Comparison of ENCODE assay signal across 14 mouse cellular contexts in genomic region chr2:26356678-26357077, GRCm38 (mm10). TPM values are rescaled to one million over a fixed set of nuclear protein-coding genes. Genes with fewer than 3 reads are reported as not detected.
A peak's percentile ranks its signal among the peaks of the same experiment; 100 is the strongest.
DNase-seq lines count a peak whose midpoint lies in the region.
"Had no signal": no experiment of that assay in that cellular context is flagged by ENCODE, and none has a peak within 500 bp of the region (broad histone marks: within the 10 kb centered on the region; RNA-seq: fewer than 3 reads in every experiment).

No protein-coding gene starts in this region.

- peak; percentile 13 for DNase-seq in kidney, postnatal 10 days
- no peak for DNase-seq in kidney, adult 8-10 months
- peak; percentile 13 for DNase-seq in R1 (ENCODE audit: low read depth, low spot score)
- DNase-seq in lung, postnatal 10 days, result peak; percentile 81
- DNase-seq in thymus, postnatal 14 days, result peak; percentile 69
- DNase-seq in adrenal gland, adult (ENCODE audit: inconsistent age in 2 of 2, low spot score in 1 of 2), result no peak
- DNase-seq in urinary bladder, adult 18-20 months (ENCODE audit: low spot score in 2 of 2), result no peak
- DNase-seq in urinary bladder, adult 2 months (ENCODE audit: low spot score), result no peak
- DNase-seq: adrenal gland, postnatal 14 days; embryo, embryonic 11 days; heart, postnatal 4 days; kidney, adult 18-20 months; kidney, postnatal 36 days; right cerebral cortex, postnatal 25 days had no signal

RNA-seq across cellular contexts. Expression of gene Card9, which starts 4.0 kb away (rescaled TPM):
- 4.9 TPM in 2 replicates for polyA plus RNA-seq in urinary bladder, adult 2 months (2012; rRNA removed)

RNA-seq across cellular contexts. Expression of gene Dnlz, which starts 4.8 kb away (rescaled TPM):
- 18.0 and 18.9 TPM in 2 replicates for polyA plus RNA-seq in urinary bladder, adult 2 months (2012; rRNA removed)

RNA-seq across cellular contexts. Expression of gene Snapc4, which starts 23.8 kb away (rescaled TPM):
- polyA plus RNA-seq in urinary bladder, adult 2 months (2012; rRNA removed), result 30.7 and 32.0 TPM in 2 replicates

RNA-seq across cellular contexts. Expression of gene Entr1, which starts 32.4 kb away (rescaled TPM):
- polyA plus RNA-seq in urinary bladder, adult 2 months (2012; rRNA removed), result 115 and 140 TPM in 2 replicates

RNA-seq across cellular contexts. Expression of gene Pmpca, which starts 32.5 kb away (rescaled TPM):
- 57.3 and 69.9 TPM in 2 replicates for polyA plus RNA-seq in urinary bladder, adult 2 months (2012; rRNA removed)

Comparison
In these comparisons a context has a peak if more than half of its experiments do, and no peak if none do; other contexts are left out.
1. DNase-seq: peak in kidney, postnatal 10 days (single experiment), R1 (single experiment), lung, postnatal 10 days (single experiment) and thymus, postnatal 14 days (single experiment); none in kidney, adult 8-10 months (0 of 2), adrenal gland, adult (0 of 2), urinary bladder, adult 18-20 months (0 of 2) and urinary bladder, adult 2 months (single experiment).